Mouse (Mus musculus) gastrocnemius, postnatal 10 days (tissue): ENCODE data around the gene Snx29. TPM values are rescaled to one million over a fixed set of nuclear protein-coding genes. Genes with fewer than 3 reads are reported as not detected.
A peak's percentile ranks its signal among the peaks of the same experiment; 100 is the strongest.
"Not testable (repeated sequence)": the region's sequence is repeated elsewhere in the genome, so short reads cannot be mapped to it uniquely, and the experiment has no call there.

Source experiments
- DNase-seq: peaks from one replicate; pipeline ENCODE4 v3.0.0; 2021; ENCODE audit warnings: mixed read lengths
- long read RNA-seq, 2 experiments: library from polyadenylated mRNA; stranded (forward); transcript quantifications; one replicate each; pipeline ENCODE4 v2.0.0; 2021
- total RNA-seq, 2 experiments: library from RNA; stranded (reverse); gene quantifications; 2 replicates each; pipeline ENCODE4 v1.2.3; 2021

The Snx29 gene
- 10 to 100 TPM; 12.9 to 16.0 TPM for total RNA-seq
- long read RNA-seq, experiment 1, partial matches to known transcripts = 2 of 4 reads
- long read RNA-seq, experiment 1, other reads (novel, unspliced or antisense) = 2 of 4 reads
- long read RNA-seq, experiment 2 = 0 reads

DNA sequence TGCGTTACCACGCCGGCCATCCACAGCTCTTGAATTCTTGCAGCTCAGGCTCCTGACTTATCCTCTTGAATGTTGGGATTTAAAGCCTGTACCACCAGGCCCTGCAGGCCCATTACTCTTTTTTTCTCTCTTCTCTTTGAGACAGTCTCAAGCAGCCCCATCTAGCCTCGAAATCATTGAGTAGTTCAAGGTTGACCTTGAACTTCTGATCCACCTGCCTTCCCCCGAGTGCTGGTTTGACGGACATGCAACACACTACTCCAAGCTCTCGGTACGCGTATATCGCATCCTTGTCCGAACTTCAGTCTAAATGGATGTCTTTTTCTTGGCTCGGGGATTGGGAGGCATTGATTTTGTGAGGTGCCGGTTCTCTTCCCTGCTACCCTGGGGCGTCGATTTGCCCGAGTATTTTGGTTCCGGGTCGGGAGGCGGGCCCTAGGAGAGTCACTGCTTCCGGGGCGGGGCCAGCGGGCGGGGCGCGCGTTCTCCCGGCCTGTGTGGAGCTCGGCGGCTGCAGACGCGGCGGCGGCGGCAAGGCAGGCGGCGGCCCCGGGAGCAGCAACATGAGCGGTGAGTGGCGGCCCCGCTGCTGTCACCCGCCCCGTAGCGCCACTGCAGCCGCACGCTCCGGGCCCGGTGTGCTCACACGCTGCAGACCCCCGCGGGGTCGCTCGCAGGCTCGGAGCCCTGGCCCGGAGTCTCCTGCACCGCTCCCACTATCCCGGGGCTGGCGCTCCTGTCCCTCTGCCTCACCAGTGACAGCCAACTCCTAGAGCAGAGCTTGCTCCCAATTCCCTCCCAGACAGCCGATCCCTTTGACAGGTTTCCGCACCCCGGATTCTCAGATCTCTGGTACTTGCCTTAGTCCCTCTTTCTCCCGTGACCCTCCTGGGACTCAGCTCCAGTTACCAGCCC lies at the start of gene Snx29:
Gene Snx29, plus strand, starts transcription at position 500 of the 915 bp plus-strand sequence.
- peak; percentile 99 for DNase-seq

GRCm38 (mm10) chr16:11276888-11277287 lies 45.8 kb upstream of the Snx29 start:
- no peak for DNase-seq

GRCm38 (mm10) chr16:11278778-11279177 lies 43.9 kb upstream of the Snx29 start:
- no peak for DNase-seq

- no peak for DNase-seq
These were observed 40.0 kb upstream of the Snx29 start for GRCm38 (mm10) chr16:11282655-11283232.

- DNase-seq = no peak
These were observed 37.8 kb upstream of the Snx29 start for GRCm38 (mm10) chr16:11284881-11285280.

DNA sequence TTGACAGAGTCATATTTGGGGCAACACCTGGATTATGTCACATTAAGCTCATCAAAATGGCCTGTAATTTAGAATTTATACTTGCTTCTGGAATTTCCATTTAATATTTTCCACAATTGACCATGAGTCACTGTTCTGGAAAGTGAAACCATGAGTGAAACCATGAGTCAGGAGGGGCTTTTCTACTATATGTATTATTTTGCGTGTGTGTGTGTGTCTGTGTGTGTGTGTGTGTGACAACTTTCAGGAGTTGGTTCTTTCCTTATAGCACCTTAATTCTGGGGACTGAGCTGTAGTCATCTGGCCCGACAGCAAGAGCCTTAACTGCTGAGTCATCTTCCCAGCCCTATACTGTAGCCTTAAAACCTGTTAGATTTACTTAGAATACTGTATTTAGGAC lies 36.8 kb upstream of the Snx29 start:
- no peak for DNase-seq

DNA sequence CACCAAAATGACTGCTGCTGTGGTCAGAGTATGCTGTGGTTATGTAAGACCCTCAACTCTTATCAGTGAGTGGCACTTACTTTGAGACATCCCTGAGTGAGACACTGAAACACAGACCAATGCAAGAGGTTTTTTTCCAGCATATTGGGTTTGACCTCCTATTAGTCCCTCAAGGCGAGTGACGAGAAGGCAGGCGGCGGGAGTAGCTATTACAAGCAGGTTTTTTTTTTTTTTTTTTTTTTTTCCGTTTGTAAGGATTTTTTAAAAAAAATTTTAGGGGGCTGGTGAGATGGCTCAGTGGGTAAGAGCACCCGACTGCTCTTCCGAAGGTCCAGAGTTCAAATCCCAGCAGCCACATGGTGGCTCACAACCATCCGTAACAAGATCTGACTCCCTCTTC lies 33.8 kb upstream of the Snx29 start:
- not testable (repeated sequence) for DNase-seq

DNA sequence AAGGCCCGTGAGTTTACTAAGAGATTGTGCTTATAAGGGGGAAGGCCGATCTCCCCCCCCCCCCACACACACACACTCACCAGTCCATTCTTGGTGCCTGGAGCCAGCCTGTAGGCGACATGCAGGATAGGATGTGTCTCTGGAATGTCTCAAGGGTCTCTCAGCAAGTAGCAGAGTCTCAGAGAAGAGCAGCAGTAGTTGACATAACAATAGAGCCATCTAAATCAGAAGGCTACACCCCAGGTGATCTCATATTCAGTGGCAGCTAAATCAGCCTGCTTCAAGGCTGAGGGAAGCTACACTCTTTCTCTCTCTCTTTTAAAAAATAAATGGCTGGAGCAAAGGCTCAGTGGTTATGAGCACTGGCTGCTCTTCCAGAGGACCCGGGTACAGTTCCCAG lies 27.1 kb upstream of the Snx29 start:
- DNase-seq = not testable (repeated sequence)

DNA sequence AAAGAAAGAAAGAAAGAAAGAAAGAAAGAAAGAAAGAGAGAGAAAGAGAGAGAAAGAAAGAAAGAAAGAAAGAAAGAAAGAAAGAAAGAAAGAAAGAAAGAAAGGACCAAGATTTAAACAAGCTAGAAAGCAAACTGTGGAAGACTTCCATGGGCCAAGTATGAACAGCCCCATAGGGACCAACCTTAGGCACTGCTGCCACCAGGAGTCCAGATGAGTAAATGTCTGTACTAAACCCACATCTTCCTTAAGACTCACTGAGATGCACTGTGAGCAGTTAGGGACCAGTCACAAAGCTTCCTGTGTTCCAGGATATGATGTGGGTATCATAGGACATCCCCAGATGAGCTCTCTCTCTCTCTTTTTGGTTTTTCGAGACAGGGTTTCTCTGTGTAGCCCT lies 25.0 kb upstream of the Snx29 start:
- DNase-seq = not testable (repeated sequence)

GRCm38 (mm10) chr16:11303741-11304140 lies 19.0 kb upstream of the Snx29 start:
- DNase-seq = no peak

DNA sequence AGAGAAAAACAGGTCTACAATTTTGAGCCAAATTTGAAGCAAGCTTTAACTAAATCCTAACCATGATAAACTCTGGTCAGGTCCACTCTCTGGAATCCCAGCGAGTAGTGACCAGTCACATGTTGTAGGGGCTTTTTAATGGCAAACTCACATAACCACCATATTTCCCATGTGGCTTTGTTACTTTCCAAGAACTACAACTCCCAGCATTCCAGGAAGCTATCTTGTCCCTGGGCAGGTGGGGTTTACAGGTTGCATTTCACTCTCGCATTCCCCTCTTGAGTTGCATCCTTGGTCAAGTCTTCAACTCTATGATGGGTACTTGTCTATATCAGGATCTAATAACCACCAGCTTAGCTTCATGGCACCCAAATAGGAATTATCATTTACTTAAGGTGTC lies 17.2 kb upstream of the Snx29 start:
- DNase-seq = no peak

DNA sequence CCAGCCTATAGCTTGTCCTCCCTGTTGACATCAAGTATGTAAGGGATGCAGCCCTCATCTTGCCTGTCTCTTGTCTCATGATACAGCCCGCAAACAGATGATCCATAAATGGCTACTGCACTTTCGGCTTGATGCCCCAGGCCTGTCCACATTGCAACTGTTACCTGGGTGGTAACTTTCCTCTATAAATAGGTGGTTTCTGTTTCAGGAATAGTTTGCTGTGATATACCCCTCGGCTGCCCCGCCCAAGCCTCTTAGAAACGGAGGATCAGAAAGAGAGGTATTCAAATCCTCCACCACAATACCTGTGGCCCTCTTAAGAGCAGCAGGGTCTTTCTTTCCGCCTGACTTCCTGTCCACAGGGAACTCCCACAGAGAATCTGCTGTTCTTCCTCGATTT lies 9.2 kb upstream of the Snx29 start, which contains the start of gene Tnfrsf17:
Gene Tnfrsf17, plus strand, starts transcription at position 301 of the 400 bp plus-strand sequence.
- DNase-seq = no peak

DNA sequence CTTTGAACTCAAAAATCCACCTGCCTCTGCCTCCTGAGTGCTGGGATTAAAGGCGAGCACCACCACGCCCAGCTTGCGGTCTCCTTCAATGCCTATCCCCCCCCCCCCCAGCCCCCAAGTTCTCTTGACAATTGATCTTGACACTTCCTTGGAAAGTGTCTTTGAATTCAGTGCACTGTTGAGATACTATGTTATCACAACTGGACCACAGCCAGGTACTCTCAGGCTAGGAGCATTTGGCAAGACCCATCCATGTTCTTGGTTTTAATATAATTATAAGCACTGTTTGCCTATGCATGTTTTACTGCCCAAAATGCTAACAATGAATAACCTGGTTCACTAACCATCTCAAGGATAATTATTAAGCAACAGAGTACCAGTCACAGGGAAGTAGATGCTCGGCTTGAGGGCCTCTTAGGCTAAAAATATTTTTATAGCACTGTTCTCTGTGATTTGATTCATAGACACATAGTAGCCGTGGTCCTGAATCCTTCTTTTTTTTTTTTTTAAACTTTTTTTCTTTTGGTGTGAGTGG lies 6.9 kb upstream of the Snx29 start:
- no peak for DNase-seq

DNA sequence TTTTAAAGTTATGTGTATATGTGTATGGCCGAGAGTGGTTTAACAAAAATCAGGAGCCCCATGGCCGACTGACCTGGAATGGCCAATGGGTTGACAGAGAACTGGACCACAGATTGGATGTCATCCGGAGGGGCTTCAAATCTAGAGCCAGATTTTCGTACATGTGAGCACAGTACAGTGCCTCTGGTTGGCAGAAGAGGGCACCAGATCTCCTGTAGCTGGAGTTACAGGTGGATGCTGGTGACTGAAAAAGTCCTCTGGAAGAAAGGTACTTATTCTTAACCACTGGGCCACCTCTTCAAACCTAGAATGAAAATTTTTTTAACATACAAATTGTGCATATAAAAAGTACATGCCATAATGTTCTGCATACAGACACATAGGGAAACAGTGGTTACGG lies 6.0 kb upstream of the Snx29 start:
- no peak for DNase-seq

GRCm38 (mm10) chr16:11317324-11317723 lies 5.4 kb upstream of the Snx29 start:
- no peak for DNase-seq

DNA sequence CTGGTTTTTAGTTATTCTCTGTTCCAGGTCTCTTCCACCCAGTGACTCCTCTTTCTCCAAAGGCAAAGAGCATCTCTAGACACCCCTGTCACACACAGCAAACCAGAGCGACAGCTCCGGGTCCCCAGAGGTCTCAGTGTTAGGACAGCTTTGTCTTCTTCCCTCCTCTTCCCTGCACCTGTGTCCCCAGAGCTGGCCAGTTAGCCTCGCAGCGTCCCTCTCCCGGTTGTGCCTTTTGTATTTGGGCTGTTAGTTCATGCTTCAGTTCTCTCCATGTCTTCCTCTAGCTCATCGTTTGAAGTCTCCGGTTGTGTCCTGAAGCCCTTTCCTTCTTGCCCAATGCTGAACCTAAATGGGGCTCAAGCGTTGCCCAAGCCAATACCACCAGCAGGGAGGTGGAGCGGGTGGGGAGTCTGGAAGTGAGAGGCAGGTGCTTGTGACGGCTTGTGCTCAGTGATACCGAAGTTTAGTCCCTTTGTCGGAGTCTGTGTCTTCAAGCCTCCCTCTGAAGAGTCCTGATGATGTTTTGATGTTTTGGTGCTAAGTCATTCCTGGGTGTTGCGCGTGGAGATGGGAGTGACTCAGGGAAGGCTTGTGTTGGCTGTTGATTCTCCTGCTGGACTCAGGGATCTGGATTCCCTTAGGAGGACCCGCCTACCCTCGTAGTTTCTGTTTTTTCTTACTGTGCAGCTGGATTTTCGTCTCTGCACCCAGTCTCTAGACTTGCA lies 780 bp downstream of the Snx29 start:
- DNase-seq = no peak

DNA sequence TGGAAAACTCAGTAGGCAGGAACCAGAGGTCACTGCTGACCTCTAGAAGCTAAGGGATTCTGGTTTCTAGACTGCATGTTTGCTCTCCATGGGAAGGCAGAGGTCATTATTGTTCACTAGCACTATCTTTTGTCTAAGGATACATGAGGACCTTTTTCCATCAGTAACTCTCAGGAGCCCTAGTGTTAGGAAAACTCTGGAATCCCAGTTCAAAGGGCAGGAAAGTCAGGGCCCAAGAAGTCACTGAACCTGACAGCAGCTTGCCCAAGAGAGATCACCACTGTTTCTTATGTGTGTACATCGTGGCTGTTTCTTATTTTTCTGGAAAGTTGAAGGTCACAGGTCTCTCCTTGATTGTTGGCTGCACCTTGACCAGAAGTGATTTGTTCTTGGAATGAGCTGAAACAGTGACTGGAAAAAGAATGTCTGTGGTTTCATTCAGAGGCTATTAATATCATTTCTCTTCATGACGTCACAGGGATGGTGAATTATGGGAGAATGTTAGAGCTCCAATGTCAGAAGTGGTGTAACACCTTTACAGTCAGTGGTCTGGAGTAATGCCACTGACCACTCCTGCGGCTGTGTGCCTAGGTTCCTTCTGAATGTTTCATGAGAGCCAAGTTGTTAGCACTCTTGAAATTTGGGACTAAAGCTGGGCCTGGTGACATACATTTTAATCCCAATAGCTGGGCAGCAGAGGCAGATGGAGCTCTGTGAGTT lies 7.5 kb downstream of the Snx29 start:
- DNase-seq = no peak

- no peak for DNase-seq
These were observed 8.3 kb downstream of the Snx29 start for GRCm38 (mm10) chr16:11331030-11331429.

GRCm38 (mm10) chr16:11343292-11343815 lies 20.6 kb downstream of the Snx29 start:
- no peak for DNase-seq

DNA sequence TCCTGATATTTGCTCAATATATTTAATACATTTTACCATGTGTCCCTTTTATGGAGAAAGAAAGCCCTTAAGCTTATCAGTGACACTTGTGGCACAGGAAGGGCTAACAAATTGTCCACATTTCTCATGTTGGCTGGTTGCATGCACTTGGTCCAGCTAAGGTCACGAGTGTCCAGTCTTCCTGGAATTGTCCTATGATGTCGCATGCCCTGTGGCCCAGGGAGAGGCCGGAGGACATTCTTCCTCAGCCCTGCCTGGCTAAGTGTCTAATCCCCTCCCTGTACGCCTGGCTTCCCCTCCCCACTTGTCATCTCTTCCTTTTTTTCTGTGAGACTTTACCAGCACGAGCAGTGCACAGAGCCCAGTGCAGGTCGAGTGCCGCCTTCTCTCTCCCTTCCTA lies 29.2 kb downstream of the Snx29 start:
- DNase-seq = no peak

- no peak for DNase-seq
These were observed 36.5 kb downstream of the Snx29 start for GRCm38 (mm10) chr16:11359173-11359572.
